Mouse (Mus musculus): Measurements from ENCODE around the gene Eif4enif1.

DNA sequence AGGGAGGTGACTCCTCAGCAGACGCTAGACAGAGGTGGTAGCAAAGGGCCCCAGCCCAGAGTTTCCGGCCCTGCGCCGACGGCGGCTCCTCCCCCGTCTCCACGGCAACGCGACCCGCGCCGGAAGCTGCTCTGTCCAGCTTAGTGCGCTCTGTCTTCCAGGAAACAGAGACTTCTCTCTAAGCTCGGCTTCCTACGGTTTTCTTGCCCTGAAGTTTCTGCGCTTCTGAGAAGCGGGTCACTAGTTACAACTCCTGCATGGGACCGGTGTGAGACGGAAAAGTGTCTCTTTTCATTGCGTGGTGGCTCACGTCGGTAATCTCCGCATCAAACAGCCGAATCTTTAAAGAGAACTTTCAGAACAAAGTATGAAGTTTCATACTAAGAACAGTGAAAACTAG, 8.8 kb upstream of the Eif4enif1 start, which contains the start of gene Sfi1:
- TF ChIP-seq POLR2A (IDR thresholded peaks at IDR 0.05; ENCODE audit: control insufficient read depth in 1 of 2, insufficient read depth in 1 of 2, low read depth in 1 of 2, low read length in 2 of 2, poor library complexity in 1 of 2) (no peak), ZNF384 (IDR thresholded peaks at IDR 0.05; ENCODE audit: low read depth, low read length) (no peak), CTCF (IDR thresholded peaks at IDR 0.05 in 2 of 3, conservative IDR thresholded peaks at IDR 0.05 in 1 of 3; ENCODE audit: control insufficient read depth in 1 of 3, insufficient read depth in 1 of 3, low read depth in 2 of 3, low read length in 3 of 3, poor library complexity in 1 of 3, severe bottlenecking in 1 of 3) (no peak), ZKSCAN1 (IDR thresholded peaks at IDR 0.05; ENCODE audit: low read depth, low read length) (no peak)
